Mouse (Mus musculus): ENCODE data around the gene Ercc8.

GRCm38 (mm10) chr13:108157732-108158464 lies 633 bp upstream of the Ercc8 start:
- no peak for TF ChIP-seq POLR2A (IDR thresholded peaks at IDR 0.05; ENCODE audit: borderline replicate concordance, insufficient read depth, low read length)
- TF ChIP-seq CTCF (IDR thresholded peaks at IDR 0.05; ENCODE audit: borderline replicate concordance, insufficient read depth, low read depth, low read length), result no peak
